Mouse (Mus musculus) CD4-positive, CD25-positive, alpha-beta regulatory T cell, adult 9 weeks (primary cell): ENCODE results near the gene Myh1. TPM values are rescaled to one million over a fixed set of nuclear protein-coding genes. Genes with fewer than 3 reads are reported as not detected.

Source experiments
- polyA plus RNA-seq: library from polyadenylated mRNA; unstranded; fragments of 100-300 nt; shearing (Covaris generic); gene quantifications from one replicate; pipeline ENCODE4 v1.2.1, GENCODE M21; 2017

Gene Myh1
- not detected for polyA plus RNA-seq

GRCm38 (mm10) chr11:67199752-67200151, at the start of gene Myh1:
Myh1 (plus strand) TSS chr11:67200052.

GRCm38 (mm10) chr11:67170727-67171126, 29.1 kb upstream of the Myh1 start, which contains the start of gene Myh2:
Myh2 (plus strand) TSS chr11:67171027.

DNA sequence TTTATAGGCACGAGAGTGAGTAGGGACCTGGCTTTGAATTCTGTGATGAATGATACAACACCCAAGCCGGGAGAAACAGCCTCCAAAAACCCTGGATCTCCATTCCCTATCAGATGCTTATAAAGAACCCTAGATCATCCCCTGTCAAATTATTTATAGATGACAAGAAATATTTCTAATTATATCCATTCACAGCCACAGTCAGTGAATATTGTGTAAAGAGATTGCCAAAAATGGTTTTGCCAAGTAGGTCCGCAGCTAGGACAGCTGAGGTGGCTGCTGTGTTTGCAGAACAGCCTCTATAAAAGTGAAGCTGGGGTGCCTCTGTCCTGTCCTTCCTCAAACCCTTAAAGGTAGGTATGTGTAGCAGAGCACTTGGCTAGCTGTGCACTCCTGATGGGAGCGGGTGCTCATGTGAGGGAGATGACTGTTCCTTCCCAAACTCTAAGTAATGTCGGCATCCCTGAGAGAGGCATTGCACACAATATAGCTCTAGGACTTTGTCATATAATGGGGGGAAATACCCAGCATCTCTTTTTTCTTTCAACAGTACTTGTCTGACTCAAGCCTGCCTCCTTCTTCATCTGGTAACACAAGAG, 37.7 kb downstream of the Myh1 start, which contains the start of gene Myh4:
Gene Myh4 (plus strand): TSS at position 549 of the 599 bp plus-strand sequence.

Other genes with a start within 250 kb of the Myh1 start
- not detected for gene Tmem238l, start 243.4 kb upstream of the Myh1 start, polyA plus RNA-seq
- 2.1 TPM for gene Tmem220, start 174.9 kb upstream of the Myh1 start, polyA plus RNA-seq
- 69.1 TPM for gene Adprm, start 147.5 kb upstream of the Myh1 start, polyA plus RNA-seq
- gene Sco1, start 147.4 kb upstream of the Myh1 start, polyA plus RNA-seq: 8.1 TPM
- gene Myh3, start 121.8 kb upstream of the Myh1 start, polyA plus RNA-seq: 0.45 TPM
- not detected for gene Myh2, start 29.0 kb upstream of the Myh1 start, polyA plus RNA-seq
- not detected for gene Myh4, start 38.0 kb downstream of the Myh1 start, polyA plus RNA-seq
- gene Myh8, start 77.1 kb downstream of the Myh1 start, polyA plus RNA-seq: not detected
- gene Myh13, start 121.6 kb downstream of the Myh1 start, polyA plus RNA-seq: not detected